Mouse (Mus musculus): ENCODE data around the gene Pilrb1. TPM values are rescaled to one million over a fixed set of nuclear protein-coding genes. Genes with fewer than 3 reads are reported as not detected.
"Not testable (repeated sequence)": the region's sequence is repeated elsewhere in the genome, so short reads cannot be mapped to it uniquely, and the experiment has no call there.

Gene Pilrb1
- total and polyA plus RNA-seq, 3 experiments, result 4.5 to 12.1 TPM; not detected in 1

GRCm38 (mm10) chr5:137872381-137872702 is 14.4 kb upstream of the Pilrb1 start:
- H3K79me2 ChIP-seq (ENCODE audit: control insufficient read depth, insufficient read depth, low read length, poor library complexity); H3K4me3 ChIP-seq (ENCODE audit: control insufficient read depth in 1 of 2, insufficient read depth in 1 of 2, low read depth in 2 of 2, low read length in 2 of 2); H3K27me3 ChIP-seq (ENCODE audit: control insufficient read depth in 1 of 2, insufficient read depth in 2 of 2, low read length in 2 of 2); DNase-seq (ENCODE audit: low read depth, low spot score); H3K9me3 ChIP-seq (replicated peaks; ENCODE audit: insufficient read depth, low read length): not testable (repeated sequence)
- peaks cover 9 to 40% of the 10 kb centered on the region in 2 experiments for H3K4me1 ChIP-seq (ENCODE audit: control insufficient read depth in 1 of 2, insufficient read depth in 2 of 2, low read length in 2 of 2)
- H3K27ac ChIP-seq (ENCODE audit: control insufficient read depth, low read depth, low read length), result peak overlapping the region; percentile 87
- H3K36me3 ChIP-seq (ENCODE audit: control insufficient read depth in 1 of 2, insufficient read depth in 2 of 2, low read length in 2 of 2), result peaks cover 0 to 24% of the 10 kb centered on the region in 2 experiments; a peak in 2 of 4 replicates
- 0 out of 2 replicates have a peak overlapping the region, but pooled peaks have one; percentile 10 for H3K9ac ChIP-seq (ENCODE audit: control insufficient read depth, low read depth, low read length, poor library complexity, severe bottlenecking)
- TF ChIP-seq MAX (IDR thresholded peaks at IDR 0.05; ENCODE audit: low read length), result peak; percentile 78
- peak; percentile 66 for TF ChIP-seq MYC (IDR thresholded peaks at IDR 0.05; ENCODE audit: low read depth, low read length)
- TF ChIP-seq MXI1 (IDR thresholded peaks at IDR 0.05; ENCODE audit: low read depth, low read length), result 0 out of 2 replicates have a peak, but pooled peaks have one; percentile 35

GRCm38 (mm10) chr5:137871644-137872380 is 13.9 kb upstream of the Pilrb1 start, which contains the start of gene Pilrb2:
Pilrb2 (minus strand) TSS chr5:137871815.
- not testable (repeated sequence) for H3K27me3 ChIP-seq (ENCODE audit: control insufficient read depth in 1 of 2, insufficient read depth in 2 of 2, low read length in 2 of 2); H3K79me2 ChIP-seq (ENCODE audit: control insufficient read depth, insufficient read depth, low read length, poor library complexity); H3K9me3 ChIP-seq (replicated peaks; ENCODE audit: insufficient read depth, low read length)
- Histone ChIP-seq H3K9ac (ENCODE audit: control insufficient read depth, low read depth, low read length, poor library complexity, severe bottlenecking) (peak within 1 kb of the TSS; percentile 48), H3K27ac (ENCODE audit: control insufficient read depth, low read depth, low read length) (peak within 1 kb of the TSS; percentile 87), H3K4me1 (ENCODE audit: control insufficient read depth in 1 of 2, insufficient read depth in 2 of 2, low read length in 2 of 2) (peaks cover 9 to 40% of the 10 kb centered on the region in 2 experiments), H3K36me3 (ENCODE audit: control insufficient read depth in 1 of 2, insufficient read depth in 2 of 2, low read length in 2 of 2) (peaks cover 0 to 24% of the 10 kb centered on the region in 2 experiments; a peak in 2 of 4 replicates), H3K4me3 (ENCODE audit: control insufficient read depth in 1 of 2, insufficient read depth in 1 of 2, low read depth in 2 of 2, low read length in 2 of 2) (peak within 1 kb of the TSS; percentile 31 to 48; a peak in 3 of 4 replicates)
- peak; percentile 77 for DNase-seq (ENCODE audit: low read depth, low spot score)
- TF ChIP-seq MXI1 (IDR thresholded peaks at IDR 0.05; ENCODE audit: low read depth, low read length), result peak; percentile 39; the same call in 1 of the 2 replicates
- peak; percentile 59 for TF ChIP-seq TCF12 (IDR thresholded peaks at IDR 0.05; ENCODE audit: low read depth, low read length)
- TF ChIP-seq POLR2A (IDR thresholded peaks at IDR 0.05; ENCODE audit: control insufficient read depth in 1 of 2, insufficient read depth in 1 of 2, low read depth in 1 of 2, low read length in 2 of 2, poor library complexity in 1 of 2), result peak in 1 of 2 experiments; percentile 41; a peak in 1 of 4 replicates
- TF ChIP-seq SIN3A (IDR thresholded peaks at IDR 0.05; ENCODE audit: low read length), result peak; percentile 60; the same call in 1 of the 2 replicates
- peak; percentile 45; the same call in 1 of the 2 replicates for TF ChIP-seq ETS1 (IDR thresholded peaks at IDR 0.05; ENCODE audit: low read depth, low read length)
- peak; percentile 62 for TF ChIP-seq TBP (IDR thresholded peaks at IDR 0.05; ENCODE audit: low read depth, low read length)
- TF ChIP-seq EP300 (IDR thresholded peaks at IDR 0.05; ENCODE audit: low read depth in 1 of 2, low read length in 2 of 2), result peak; percentile 81 to 85
- TF ChIP-seq RCOR1 (IDR thresholded peaks at IDR 0.05; ENCODE audit: low read depth, low read length), result peak; percentile 13; the same call in 1 of the 2 replicates
- TF ChIP-seq TAL1 (IDR thresholded peaks at IDR 0.05; ENCODE audit: low read length), result peak; percentile 45
- peak; percentile 79 for TF ChIP-seq GATA1 (IDR thresholded peaks at IDR 0.05; ENCODE audit: low read depth, low read length)

GRCm38 (mm10) chr5:137868600-137868999 is 10.7 kb upstream of the Pilrb1 start:
- not testable (repeated sequence) for H3K27ac ChIP-seq (ENCODE audit: control insufficient read depth, low read depth, low read length); H3K9ac ChIP-seq (ENCODE audit: control insufficient read depth, low read depth, low read length, poor library complexity, severe bottlenecking); DNase-seq (ENCODE audit: low read depth, low spot score); H3K79me2 ChIP-seq (ENCODE audit: control insufficient read depth, insufficient read depth, low read length, poor library complexity); H3K4me3 ChIP-seq (ENCODE audit: control insufficient read depth in 1 of 2, insufficient read depth in 1 of 2, low read depth in 2 of 2, low read length in 2 of 2); H3K9me3 ChIP-seq (replicated peaks; ENCODE audit: insufficient read depth, low read length); H3K27me3 ChIP-seq (ENCODE audit: control insufficient read depth in 1 of 2, insufficient read depth in 2 of 2, low read length in 2 of 2)
- Histone ChIP-seq H3K4me1 (ENCODE audit: control insufficient read depth in 1 of 2, insufficient read depth in 2 of 2, low read length in 2 of 2) (peaks cover 8 to 23% of the 10 kb centered on the region in 2 experiments), H3K36me3 (ENCODE audit: control insufficient read depth in 1 of 2, insufficient read depth in 2 of 2, low read length in 2 of 2) (peaks cover 0 to 14% of the 10 kb centered on the region in 2 experiments; a peak in 2 of 4 replicates)

GRCm38 (mm10) chr5:137864008-137864407 is 6.1 kb upstream of the Pilrb1 start:
- H3K4me3 ChIP-seq (ENCODE audit: control insufficient read depth in 1 of 2, insufficient read depth in 1 of 2, low read depth in 2 of 2, low read length in 2 of 2); H3K4me1 ChIP-seq (ENCODE audit: control insufficient read depth in 1 of 2, insufficient read depth in 2 of 2, low read length in 2 of 2); H3K27me3 ChIP-seq (ENCODE audit: control insufficient read depth in 1 of 2, insufficient read depth in 2 of 2, low read length in 2 of 2); H3K79me2 ChIP-seq (ENCODE audit: control insufficient read depth, insufficient read depth, low read length, poor library complexity); H3K9ac ChIP-seq (ENCODE audit: control insufficient read depth, low read depth, low read length, poor library complexity, severe bottlenecking); H3K9me3 ChIP-seq (replicated peaks; ENCODE audit: insufficient read depth, low read length); H3K36me3 ChIP-seq (ENCODE audit: control insufficient read depth in 1 of 2, insufficient read depth in 2 of 2, low read length in 2 of 2); H3K27ac ChIP-seq (ENCODE audit: control insufficient read depth, low read depth, low read length); DNase-seq (ENCODE audit: low read depth, low spot score): not testable (repeated sequence)
